Comparison of ENCODE assay signal across 11 mouse cellular contexts in genomic region chr6:114814882-114815650, GRCm38 (mm10).
A peak's percentile ranks its signal among the peaks of the same experiment; 100 is the strongest.
DNase-seq lines count a peak whose midpoint lies in the region; ATAC-seq and TF ChIP-seq lines count a peak whose summit lies in the region.
"Had no signal": no experiment of that assay in that cellular context is flagged by ENCODE, and none has a peak within 500 bp of the region (broad histone marks: within the 10 kb centered on the region; RNA-seq: fewer than 3 reads in every experiment).

No protein-coding gene starts in this region.

- H3K4me3 ChIP-seq in liver, adult 2 months (ENCODE audit: insufficient read depth, low read depth, low read length), result no peak overlapping the region
- H3K4me3 ChIP-seq in liver, embryonic 11.5 days (ENCODE audit: low read depth, low read length), result no peak overlapping the region
- no peak overlapping the region for H3K4me3 ChIP-seq in neural tube, embryonic 15.5 days (replicated peaks)
- H3K4me3 ChIP-seq: hindbrain, embryonic 15.5 days; limb, embryonic 12.5 days; myocyte had no signal

- no peak overlapping the region for H3K9ac ChIP-seq in liver, adult 2 months (ENCODE audit: low read depth, low read length)
- H3K9ac ChIP-seq in liver, embryonic 11.5 days (ENCODE audit: low read depth, low read length), result no peak overlapping the region
- no peak overlapping the region for H3K9ac ChIP-seq in neural tube, embryonic 15.5 days (replicated peaks)
- H3K9ac ChIP-seq: hindbrain, embryonic 15.5 days; limb, embryonic 12.5 days had no signal

- no peak for ATAC-seq in liver, embryonic 11.5 days (replicated peaks; ENCODE audit: low FRiP score)
- no peak for ATAC-seq in neural tube, embryonic 15.5 days (ENCODE audit: low FRiP score)

- H3K36me3 ChIP-seq in liver, adult 2 months (ENCODE audit: control insufficient read depth, insufficient read depth, low read length), result no peaks in the 10 kb centered on the region
- no peaks in the 10 kb centered on the region for H3K36me3 ChIP-seq in liver, embryonic 11.5 days (ENCODE audit: control insufficient read depth, insufficient read depth, low read length)
- H3K36me3 ChIP-seq in neural tube, embryonic 15.5 days, result no peaks in the 10 kb centered on the region
- H3K36me3 ChIP-seq: hindbrain, embryonic 15.5 days; limb, embryonic 12.5 days had no signal

- DNase-seq in cerebellum, postnatal 14 days, result peak; percentile 84 to 88
- no peak for DNase-seq in cerebellum, postnatal 36 days
- DNase-seq in liver, adult 2 months (ENCODE audit: extremely low read depth, low read depth, low spot score), result no peak
- DNase-seq in liver, embryonic 11.5 days (ENCODE audit: low spot score), result no peak
- peak; percentile 34 for DNase-seq in NIH3T3 (ENCODE audit: low read depth)
- DNase-seq in natural killer cell, adult 2 months (ENCODE audit: low spot score in 2 of 2), result peak; percentile 24 to 39
- no peak for DNase-seq in right cerebral cortex, adult 18-20 months

- no peak overlapping the region for H3K27ac ChIP-seq in liver, adult 2 months (replicated peaks; ENCODE audit: insufficient read depth, low read depth, low read length)
- H3K27ac ChIP-seq in liver, embryonic 11.5 days (ENCODE audit: low read depth, low read length), result no peak overlapping the region
- H3K27ac ChIP-seq in neural tube, embryonic 15.5 days (replicated peaks), result no peak overlapping the region
- H3K27ac ChIP-seq: hindbrain, embryonic 15.5 days; limb, embryonic 12.5 days had no signal

- peaks cover 5% of the 10 kb centered on the region for H3K4me1 ChIP-seq in liver, adult 2 months (ENCODE audit: control insufficient read depth, insufficient read depth, low read length)
- H3K4me1 ChIP-seq in liver, embryonic 11.5 days (replicated peaks; ENCODE audit: control insufficient read depth, insufficient read depth, low read length), result peaks cover 24% of the 10 kb centered on the region
- peaks cover 7% of the 10 kb centered on the region; the same call in 1 of the 2 replicates for H3K4me1 ChIP-seq in neural tube, embryonic 15.5 days

- 98% methylated on average over 5 of the region's 5 CpGs for WGBS in liver, adult 2 months
- WGBS in liver, embryonic 11.5 days, result 94% methylated on average over 5 of the region's 5 CpGs
- 98% methylated on average over 5 of the region's 5 CpGs for WGBS in neural tube, embryonic 15.5 days

- H3K27me3 ChIP-seq in liver, adult 2 months (ENCODE audit: control insufficient read depth, insufficient read depth, low read length), result no peaks in the 10 kb centered on the region
- H3K27me3 ChIP-seq in liver, embryonic 11.5 days (replicated peaks; ENCODE audit: control insufficient read depth, insufficient read depth, low read length), result no peaks in the 10 kb centered on the region
- H3K27me3 ChIP-seq in neural tube, embryonic 15.5 days (replicated peaks), result no peaks in the 10 kb centered on the region
- H3K27me3 ChIP-seq: hindbrain, embryonic 15.5 days; limb, embryonic 12.5 days had no signal

- peak; percentile 34; the same call in 1 of the 2 replicates for TF ChIP-seq CTCF in liver, adult 2 months (IDR thresholded peaks at IDR 0.05; ENCODE audit: low read depth, low read length)

- H3K9me3 ChIP-seq in liver, embryonic 11.5 days (ENCODE audit: control insufficient read depth, low read length), result no peaks in the 10 kb centered on the region
- H3K9me3 ChIP-seq in neural tube, embryonic 15.5 days (replicated peaks), result no peaks in the 10 kb centered on the region
- H3K9me3 ChIP-seq: hindbrain, embryonic 15.5 days had no signal

- no peak for TF ChIP-seq POLR2A in liver, adult 2 months (IDR thresholded peaks at IDR 0.05; ENCODE audit: extremely low read depth, insufficient read depth, low read length)

- no peak overlapping the region for H3K4me2 ChIP-seq in liver, embryonic 11.5 days
- H3K4me2 ChIP-seq in neural tube, embryonic 15.5 days, result no peak overlapping the region
- H3K4me2 ChIP-seq: hindbrain, embryonic 15.5 days; limb, embryonic 12.5 days had no signal

- no peaks in the 10 kb centered on the region; the same call in 1 of the 2 replicates for H3K79me2 ChIP-seq in liver, adult 2 months (ENCODE audit: control insufficient read depth, insufficient read depth, low read length)

Comparison
In these comparisons a context has a peak if more than half of its experiments do, and no peak if none do; other contexts are left out.
1. DNase-seq: peak in cerebellum, postnatal 14 days (2 of 2), NIH3T3 (single experiment) and natural killer cell, adult 2 months (2 of 2); none in cerebellum, postnatal 36 days (0 of 2), liver, adult 2 months (single experiment), liver, embryonic 11.5 days (single experiment) and right cerebral cortex, adult 18-20 months (single experiment).